Mouse (Mus musculus) E14TG2a.4 (cell line): ENCODE measurements around the gene Rnls.

ENCODE experiments used
- CTCF ChIP-seq: conservative IDR thresholded peaks from 2 replicates; pipeline ENCODE4 v1.5.1; 2014; ENCODE audit warnings: low read length
- NANOG ChIP-seq: IDR thresholded peaks from 2 replicates; pipeline ENCODE4 v1.6.1; 2014; ENCODE audit warnings: borderline replicate concordance, low read length, mixed read lengths
- POU5F1 ChIP-seq: IDR thresholded peaks from 2 replicates; pipeline ENCODE4 v1.6.1; 2014; ENCODE audit warnings: low read length, borderline replicate concordance

DNA sequence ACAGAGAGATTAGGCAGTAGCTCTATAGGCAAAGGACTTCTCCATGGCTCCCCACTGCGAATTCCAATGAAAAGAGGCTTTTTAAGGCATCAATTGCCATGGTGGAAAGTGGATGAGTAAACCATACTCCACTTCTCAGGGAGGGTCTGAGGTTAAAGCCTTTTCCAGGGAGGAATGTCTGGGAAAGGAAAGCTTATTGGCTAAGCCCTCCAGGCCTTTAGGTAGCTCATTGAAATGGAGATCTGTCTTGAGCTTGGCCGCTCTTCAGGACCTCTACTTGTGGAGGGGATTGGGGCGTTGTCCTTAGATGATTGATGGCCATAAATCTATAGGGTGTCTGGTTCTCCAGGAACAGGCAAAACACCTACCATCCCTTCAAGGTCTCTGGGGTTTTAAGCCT, 213.2 kb downstream of the Rnls start:
- TF ChIP-seq CTCF (no peak), POU5F1 (no peak), NANOG (no peak)
